Mouse (Mus musculus) forebrain, embryonic 12.5 days (tissue): ENCODE measurements around the gene Dcaf7. TPM values are rescaled to one million over a fixed set of nuclear protein-coding genes. Genes with fewer than 3 reads are reported as not detected.
"Not testable (repeated sequence)": the region's sequence is repeated elsewhere in the genome, so short reads cannot be mapped to it uniquely, and the experiment has no call there.

Experiments
- ATAC-seq: fragments of 200-750 bp; cut with Nextera tagmentation; 2 replicates; pipeline ENCODE4 v1.8.0; 2017; ENCODE audit warnings: moderate TSS enrichment; ENCODE audit not compliant: low FRiP score
- H3K27ac ChIP-seq: fragments of 300-500 bp; sonication (generic); 2 replicates; pipeline ENCODE4 v1.5.1; 2016; ENCODE audit warnings: mild to moderate bottlenecking
- H3K27me3 ChIP-seq: fragments of 300-500 bp; sonication (generic); 2 replicates; pipeline ENCODE4 v1.6.1; 2016; ENCODE audit warnings: mild to moderate bottlenecking
- H3K36me3 ChIP-seq: fragments of 300-500 bp; sonication (generic); replicated peaks from 2 replicates; pipeline ENCODE4 v1.6.1; 2016; ENCODE audit warnings: mild to moderate bottlenecking
- H3K4me1 ChIP-seq: fragments of 300-500 bp; sonication (generic); 2 replicates; pipeline ENCODE4 v1.6.1; 2016
- H3K4me2 ChIP-seq: fragments of 300-500 bp; sonication (generic); 2 replicates; pipeline ENCODE4 v1.6.1; 2016; ENCODE audit warnings: mild to moderate bottlenecking, moderate library complexity
- H3K4me3 ChIP-seq: fragments of 300-500 bp; sonication (generic); replicated peaks from 2 replicates; pipeline ENCODE4 v1.5.1; 2016; ENCODE audit warnings: mild to moderate bottlenecking
- H3K9ac ChIP-seq: fragments of 300-500 bp; sonication (generic); 2 replicates; pipeline ENCODE4 v1.6.1; 2016; ENCODE audit warnings: mild to moderate bottlenecking
- H3K9me3 ChIP-seq: fragments of 300-500 bp; sonication (generic); 2 replicates; pipeline ENCODE4 v1.6.1; 2016
- WGBS: fragments of 180-500 bp; shearing (Covaris S2); methylation state at CpG from one replicate; pipeline ENCODE4 v1.1.7; 2016; 5-methylcytosine and 5-hydroxymethylcytosine counted together
- polyA plus RNA-seq: library from polyadenylated mRNA; unstranded; fragments of >200 nt; fragmentation: Nextera tagmentation; extraction: Ambion mirVana; gene quantifications from 2 replicates; pipeline ENCODE4 v1.2.1, GENCODE M21; 2016

Dcaf7 gene
- polyA plus RNA-seq, 1 experiment from 2014 or later = 118 TPM

GRCm38 (mm10) chr11:106016440-106016839 is 20.2 kb upstream of the Dcaf7 start:
- no peaks in the 10 kb centered on the region for H3K9me3 ChIP-seq
- H3K4me2 ChIP-seq = no peak overlapping the region
- 77% methylated on average over 5 of the region's 5 CpGs for WGBS
- no peaks in the 10 kb centered on the region for H3K36me3 ChIP-seq
- H3K4me1 ChIP-seq = peaks cover 18% of the 10 kb centered on the region
- H3K4me3 ChIP-seq = no peak overlapping the region
- H3K27ac ChIP-seq = no peak overlapping the region
- no peak overlapping the region for H3K9ac ChIP-seq
- H3K27me3 ChIP-seq = peaks cover 22% of the 10 kb centered on the region
- ATAC-seq = no peak

- ATAC-seq = peak; percentile 64
- H3K27ac ChIP-seq = no peak overlapping the region
- under 1% methylated on average over 50 of the region's 50 CpGs for WGBS
These were observed 16.5 kb upstream of the Dcaf7 start for GRCm38 (mm10) chr11:106020051-106020763.

GRCm38 (mm10) chr11:106025774-106026173 is 10.9 kb upstream of the Dcaf7 start:
- Histone ChIP-seq H3K9me3 (no peaks in the 10 kb centered on the region), H3K36me3 (no peaks in the 10 kb centered on the region; the same call in 1 of the 2 replicates), H3K27me3 (peaks cover 14% of the 10 kb centered on the region), H3K4me3 (no peak overlapping the region), H3K4me2 (no peak overlapping the region), H3K9ac (no peak overlapping the region), H3K27ac (no peak overlapping the region), H3K4me1 (no peaks in the 10 kb centered on the region)
- 85% methylated on average over 3 of the region's 3 CpGs for WGBS
- ATAC-seq = no peak

More at GRCm38 (mm10) chr11:106020051-106020763, 16.5 kb upstream of the Dcaf7 start:
- H3K27me3 ChIP-seq = peaks cover 29% of the 10 kb centered on the region
- H3K9ac ChIP-seq = peak overlapping the region; percentile 55
- no peaks in the 10 kb centered on the region for H3K9me3 ChIP-seq
- H3K4me2 ChIP-seq = peak overlapping the region; percentile 87
- no peaks in the 10 kb centered on the region for H3K36me3 ChIP-seq
- H3K4me1 ChIP-seq = peaks cover 11% of the 10 kb centered on the region
- peak overlapping the region; percentile 45 for H3K4me3 ChIP-seq

- peaks cover 5% of the 10 kb centered on the region; the same call in 1 of the 2 replicates for H3K27me3 ChIP-seq
- ATAC-seq = no peak
- H3K4me3 ChIP-seq = no peak overlapping the region
- H3K4me2 ChIP-seq = no peak overlapping the region
- H3K9ac ChIP-seq = no peak overlapping the region
- no peaks in the 10 kb centered on the region for H3K9me3 ChIP-seq
- no peaks in the 10 kb centered on the region; the same call in 1 of the 2 replicates for H3K36me3 ChIP-seq
- WGBS = 49% methylated on average over 11 of the region's 11 CpGs
- no peak overlapping the region for H3K27ac ChIP-seq
- H3K4me1 ChIP-seq = no peaks in the 10 kb centered on the region
These were observed 10.1 kb upstream of the Dcaf7 start for GRCm38 (mm10) chr11:106026465-106027151.

- H3K4me2 ChIP-seq = no peak overlapping the region
- H3K27ac ChIP-seq = no peak overlapping the region
- H3K36me3 ChIP-seq = no peaks in the 10 kb centered on the region; the same call in 1 of the 2 replicates
- 91% methylated on average over 5 of the region's 5 CpGs for WGBS
- H3K27me3 ChIP-seq = no peaks in the 10 kb centered on the region
- H3K4me1 ChIP-seq = no peaks in the 10 kb centered on the region
- no peak overlapping the region for H3K4me3 ChIP-seq
- no peaks in the 10 kb centered on the region for H3K9me3 ChIP-seq
- H3K9ac ChIP-seq = no peak overlapping the region
- no peak for ATAC-seq
These were observed 9.1 kb upstream of the Dcaf7 start for GRCm38 (mm10) chr11:106027607-106028006.

- not testable (repeated sequence) for H3K36me3 ChIP-seq, ATAC-seq, H3K9me3 ChIP-seq, H3K27me3 ChIP-seq
- peak overlapping the region; percentile 32 for H3K4me3 ChIP-seq
- WGBS = 36% methylated on average over 11 of the region's 25 CpGs
- peak overlapping the region; percentile 57; the same call in 1 of the 2 replicates for H3K27ac ChIP-seq
- peaks cover 11% of the 10 kb centered on the region; the same call in 1 of the 2 replicates for H3K4me1 ChIP-seq
- H3K4me2 ChIP-seq = peak overlapping the region; percentile 25; the same call in 1 of the 2 replicates
- peak overlapping the region; percentile 18; the same call in 1 of the 2 replicates for H3K9ac ChIP-seq
These were observed 4.6 kb upstream of the Dcaf7 start for GRCm38 (mm10) chr11:106032074-106032473.

- Histone ChIP-seq H3K4me3 (peak overlapping the region; percentile 15; the same call in 1 of the 2 replicates), H3K9ac (peak overlapping the region; percentile 34; the same call in 1 of the 2 replicates), H3K27ac (peak overlapping the region; percentile 75), H3K9me3 (no peaks in the 10 kb centered on the region), H3K4me1 (peaks cover 22% of the 10 kb centered on the region), H3K4me2 (peak overlapping the region; percentile 44), H3K36me3 (no peaks in the 10 kb centered on the region), H3K27me3 (no peaks in the 10 kb centered on the region)
- ATAC-seq = no peak
- 38% methylated on average over 11 of the region's 11 CpGs for WGBS
These were observed 3.2 kb upstream of the Dcaf7 start for GRCm38 (mm10) chr11:106033491-106033919.

GRCm38 (mm10) chr11:106034986-106035385 is 1.7 kb upstream of the Dcaf7 start:
- Histone ChIP-seq H3K4me3 (no peak overlapping the region), H3K27ac (no peak overlapping the region), H3K36me3 (no peaks in the 10 kb centered on the region), H3K4me2 (no peak overlapping the region), H3K27me3 (no peaks in the 10 kb centered on the region), H3K4me1 (peaks cover 31% of the 10 kb centered on the region), H3K9me3 (no peaks in the 10 kb centered on the region), H3K9ac (no peak overlapping the region)
- WGBS = 90% methylated on average over 9 of the region's 9 CpGs
- no peak for ATAC-seq

GRCm38 (mm10) chr11:106037418-106037751 is 713 bp downstream of the Dcaf7 start:
- no peaks in the 10 kb centered on the region for H3K36me3 ChIP-seq
- H3K9me3 ChIP-seq = no peaks in the 10 kb centered on the region
- H3K9ac ChIP-seq = peak overlapping the region; percentile 95
- 0% methylated on average over 13 of the region's 13 CpGs for WGBS
- no peaks in the 10 kb centered on the region for H3K27me3 ChIP-seq
- peak; percentile 21; the same call in 1 of the 2 replicates for ATAC-seq
- H3K4me1 ChIP-seq = peaks cover 31% of the 10 kb centered on the region
- peak overlapping the region; percentile 97 for H3K4me3 ChIP-seq
- peak overlapping the region; percentile 81 for H3K4me2 ChIP-seq
- peak overlapping the region; percentile 93 for H3K27ac ChIP-seq

- Histone ChIP-seq H3K4me1 (peaks cover 4% of the 10 kb centered on the region; the same call in 1 of the 2 replicates), H3K9me3 (no peaks in the 10 kb centered on the region), H3K9ac (no peak overlapping the region), H3K27me3 (no peaks in the 10 kb centered on the region), H3K4me2 (no peak overlapping the region), H3K27ac (no peak overlapping the region), H3K36me3 (peaks cover 25% of the 10 kb centered on the region), H3K4me3 (no peak overlapping the region)
- ATAC-seq = no peak
These were observed 7.7 kb downstream of the Dcaf7 start for GRCm38 (mm10) chr11:106044349-106044748.

- Histone ChIP-seq H3K27me3 (no peaks in the 10 kb centered on the region), H3K9ac (no peak overlapping the region), H3K9me3 (no peaks in the 10 kb centered on the region), H3K4me2 (no peak overlapping the region), H3K4me1 (no peaks in the 10 kb centered on the region), H3K27ac (no peak overlapping the region), H3K36me3 (peaks cover 30% of the 10 kb centered on the region), H3K4me3 (no peak overlapping the region)
- 88% methylated on average over 1 of the region's 1 CpGs for WGBS
- no peak for ATAC-seq
These were observed 8.6 kb downstream of the Dcaf7 start for GRCm38 (mm10) chr11:106045256-106045655.

GRCm38 (mm10) chr11:106045780-106046179 is 9.1 kb downstream of the Dcaf7 start:
- Histone ChIP-seq H3K4me1 (no peaks in the 10 kb centered on the region), H3K4me3 (no peak overlapping the region), H3K27me3 (no peaks in the 10 kb centered on the region), H3K27ac (no peak overlapping the region), H3K9me3 (no peaks in the 10 kb centered on the region), H3K36me3 (peaks cover 33% of the 10 kb centered on the region), H3K4me2 (no peak overlapping the region), H3K9ac (no peak overlapping the region)
- WGBS = 95% methylated on average over 3 of the region's 3 CpGs
- ATAC-seq = no peak
